Mouse (Mus musculus) G1E-ER4 (cell line): ENCODE results near the gene Cep170. TPM values are rescaled to one million over a fixed set of nuclear protein-coding genes. Genes with fewer than 3 reads are reported as not detected.

Experiments
- GATA1 ChIP-seq: IDR thresholded peaks from one replicate; pipeline ENCODE4 v1.8.0; 2012; ENCODE audit warnings: low read length, inconsistent platforms
- polyA plus RNA-seq: library from polyadenylated mRNA; stranded (reverse); fragments of >175 nt; gene quantifications from 2 replicates; pipeline ENCODE4 v1.2.3, GENCODE M21; 2012

Gene Cep170
- polyA plus RNA-seq, 1 experiment: 3.0 TPM

DNA sequence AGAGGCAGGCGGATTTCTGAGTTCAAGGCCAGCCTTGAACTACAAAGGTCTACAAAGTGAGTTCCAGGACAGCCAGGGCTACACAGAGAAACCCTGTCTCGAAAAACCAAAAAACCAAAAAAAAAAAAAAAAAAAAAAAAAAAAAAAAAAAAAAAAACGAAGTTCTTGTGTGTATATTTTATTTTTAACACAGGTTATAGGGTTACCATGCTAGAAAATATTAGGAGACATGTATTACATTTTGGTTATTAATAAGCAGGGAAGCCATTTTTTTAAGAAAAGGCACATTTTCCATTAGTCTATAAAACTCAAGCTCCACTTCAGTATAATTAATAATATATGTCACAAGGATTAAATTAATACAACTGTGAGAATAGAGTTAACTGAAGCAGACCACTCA lies 2.0 kb downstream of the Cep170 start:
- TF ChIP-seq GATA1: no peak

DNA sequence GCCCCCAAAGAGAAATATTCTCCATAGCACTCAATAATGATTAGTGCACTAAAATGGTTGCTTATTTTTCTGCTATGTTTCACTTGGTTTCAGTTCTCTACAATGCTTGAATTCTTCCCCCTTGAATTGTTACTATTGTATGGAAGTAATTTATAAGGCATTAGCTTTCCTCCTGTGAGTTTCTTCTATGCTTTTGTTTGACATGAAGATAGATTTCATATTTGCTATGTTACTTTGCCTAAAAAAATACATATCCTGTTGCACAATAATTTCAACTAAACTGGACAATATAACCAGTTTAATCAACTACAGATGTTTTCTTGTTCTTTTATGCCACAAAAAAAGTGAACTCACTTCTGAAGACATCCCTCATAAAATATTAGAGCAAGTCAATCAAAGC lies 3.7 kb downstream of the Cep170 start:
- TF ChIP-seq GATA1: no peak

DNA sequence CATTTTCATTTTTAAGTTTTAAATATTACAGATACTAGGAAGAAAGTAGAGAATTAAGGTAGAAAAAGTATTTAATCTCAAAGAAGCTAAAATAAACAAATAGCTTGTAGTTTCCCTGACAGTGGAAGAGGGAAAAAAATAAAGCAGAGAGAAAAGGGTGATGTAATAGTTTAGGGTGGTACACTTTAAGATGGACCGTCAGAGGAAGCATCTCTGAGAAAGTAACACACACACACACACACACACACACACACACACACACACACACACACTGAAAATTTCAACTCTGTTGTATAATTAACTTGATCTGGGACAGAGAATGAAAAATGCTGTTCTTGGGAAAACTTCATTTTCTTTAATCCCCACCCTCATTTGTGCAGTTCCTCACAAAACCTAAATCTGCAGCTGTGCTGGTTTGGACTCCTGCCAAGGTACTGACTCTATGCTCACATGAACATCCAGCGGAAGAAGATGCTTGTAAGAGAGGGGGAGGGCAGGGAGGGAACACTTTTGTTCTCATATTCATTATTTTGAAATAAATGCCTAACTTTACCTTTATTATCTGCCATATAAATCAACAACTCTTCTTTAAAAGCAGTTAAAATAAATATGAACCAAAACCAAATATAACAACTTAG lies 13.0 kb downstream of the Cep170 start:
- TF ChIP-seq GATA1: no peak

DNA sequence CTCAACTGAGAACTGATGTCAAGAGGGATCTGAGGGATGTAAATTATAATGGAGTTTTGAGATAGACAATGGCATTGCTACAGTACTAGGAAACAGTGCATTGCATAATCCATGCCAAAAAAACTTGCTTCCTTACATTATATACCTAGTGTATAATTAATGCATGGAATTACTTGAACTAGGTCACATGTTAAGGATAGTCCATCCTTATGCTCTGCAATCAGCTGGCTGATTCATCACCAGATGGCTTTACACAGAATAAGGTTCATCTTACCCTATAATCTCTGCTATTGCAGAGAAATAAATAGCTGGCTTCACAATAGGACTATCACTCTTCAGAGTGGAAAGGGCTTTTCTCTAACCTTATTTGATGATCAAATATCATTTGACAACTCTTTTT lies 15.2 kb downstream of the Cep170 start:
- no peak for TF ChIP-seq GATA1

DNA sequence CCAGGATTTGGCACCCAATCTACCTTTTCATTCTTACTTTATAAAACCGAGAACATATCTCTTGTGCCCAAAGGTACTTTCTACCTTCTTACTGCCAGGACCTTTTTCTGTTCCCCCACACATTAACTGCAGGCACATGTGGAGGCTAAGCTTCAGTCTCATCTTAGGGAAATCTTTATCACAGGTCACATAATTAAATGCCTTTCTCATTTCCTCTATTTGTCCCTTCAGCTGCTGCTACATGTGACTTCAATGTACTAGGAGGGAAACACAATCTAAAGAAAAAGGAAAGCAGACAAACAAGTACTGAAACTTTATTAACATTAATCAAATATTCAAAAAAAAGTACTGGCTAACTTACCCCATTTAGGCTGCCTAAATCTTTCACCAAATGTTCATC lies 21.7 kb downstream of the Cep170 start:
- no peak for TF ChIP-seq GATA1

DNA sequence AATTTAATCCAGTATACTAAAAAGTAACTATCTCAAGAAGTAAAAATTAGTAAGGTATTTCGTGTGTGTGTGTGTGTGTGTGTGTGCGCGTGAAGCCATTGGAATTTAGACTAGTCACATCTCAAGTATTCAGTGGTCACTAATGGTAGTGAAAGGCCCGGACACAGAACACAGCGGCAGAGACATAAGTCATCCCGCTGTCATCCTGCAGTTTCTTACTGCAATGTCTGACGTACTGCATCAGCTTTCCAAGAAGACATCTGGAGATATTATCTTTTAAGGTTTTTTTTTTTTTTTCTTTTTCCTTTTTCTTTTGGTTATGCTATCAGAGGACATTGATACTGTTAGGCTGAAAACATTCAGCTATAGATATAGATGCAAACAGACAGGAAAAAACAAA lies 24.5 kb downstream of the Cep170 start:
- TF ChIP-seq GATA1: no peak

DNA sequence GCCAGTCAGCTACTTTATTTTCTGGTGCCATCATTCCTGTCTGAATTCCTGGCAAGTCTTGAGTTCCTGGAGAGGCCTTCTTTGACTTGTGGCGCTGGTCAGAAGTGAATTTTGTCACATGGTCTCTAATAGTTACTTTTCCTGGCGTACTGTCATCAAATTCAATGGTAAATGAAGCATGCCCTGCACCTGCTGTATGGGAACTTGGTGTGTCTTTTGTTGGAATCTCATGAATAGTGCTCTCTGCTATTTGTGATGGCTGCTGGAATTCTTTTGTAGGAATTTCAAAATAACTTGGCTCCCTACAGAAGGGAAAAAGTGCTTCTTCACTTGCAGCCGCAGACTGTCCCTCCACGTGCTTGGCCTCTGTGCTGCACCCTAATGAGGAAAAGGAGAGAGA lies 39.3 kb downstream of the Cep170 start:
- no peak for TF ChIP-seq GATA1

DNA sequence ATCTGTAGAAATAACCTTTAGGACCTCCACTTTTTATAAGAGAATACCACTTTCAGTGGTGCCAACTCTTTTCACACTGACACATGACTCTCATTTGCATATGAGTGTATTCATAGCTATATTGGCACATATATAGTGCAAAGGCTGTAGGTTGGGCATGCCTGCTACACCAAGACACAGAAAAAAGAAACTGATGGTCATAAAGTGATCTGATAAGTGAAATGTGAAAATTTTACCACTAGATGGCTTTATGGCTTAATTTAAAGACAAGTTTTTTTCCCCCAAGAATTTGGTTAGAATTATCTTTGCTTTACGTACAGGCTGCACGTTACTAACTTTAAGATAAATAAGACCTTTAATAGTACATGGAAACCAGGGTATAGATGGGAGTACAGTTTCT lies 51.6 kb downstream of the Cep170 start:
- no peak for TF ChIP-seq GATA1

DNA sequence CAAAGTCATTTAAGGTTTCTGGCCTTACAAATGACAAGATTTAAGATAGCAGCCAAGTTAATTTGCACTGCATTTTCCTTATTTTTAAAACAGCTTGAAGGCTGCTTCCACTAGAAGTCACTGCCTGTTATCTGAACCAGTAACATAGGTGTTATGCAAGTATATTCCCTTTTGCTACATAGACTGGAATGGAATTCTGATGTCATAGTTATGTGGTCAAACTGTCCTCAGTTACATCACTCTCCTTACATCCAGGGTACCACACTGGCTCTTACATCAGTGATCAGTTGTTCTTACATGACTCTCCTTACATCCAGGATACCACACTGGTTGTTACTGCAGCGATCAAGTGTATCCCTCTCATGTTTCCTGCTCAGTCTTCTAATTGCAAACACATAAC lies 53.2 kb downstream of the Cep170 start:
- TF ChIP-seq GATA1: no peak

DNA sequence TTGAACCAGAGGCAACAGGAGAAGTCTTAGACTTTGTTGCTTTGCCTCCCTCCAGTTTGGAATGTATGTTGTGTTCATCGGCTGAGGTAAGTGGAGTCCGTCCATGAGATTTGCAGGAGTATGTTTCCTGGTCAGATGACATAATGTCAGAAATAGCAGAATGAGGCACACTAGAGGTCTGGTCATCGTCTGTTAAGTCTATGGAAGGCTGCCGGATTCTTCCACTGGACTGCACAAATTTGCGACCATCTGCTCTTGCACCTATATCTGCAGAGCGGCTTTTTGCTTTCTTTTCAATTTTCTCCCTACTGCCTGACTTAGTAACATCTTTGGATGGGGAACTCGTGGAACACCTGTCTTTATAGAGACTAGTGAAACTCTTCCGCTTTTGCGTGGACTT lies 58.3 kb downstream of the Cep170 start:
- TF ChIP-seq GATA1: no peak

DNA sequence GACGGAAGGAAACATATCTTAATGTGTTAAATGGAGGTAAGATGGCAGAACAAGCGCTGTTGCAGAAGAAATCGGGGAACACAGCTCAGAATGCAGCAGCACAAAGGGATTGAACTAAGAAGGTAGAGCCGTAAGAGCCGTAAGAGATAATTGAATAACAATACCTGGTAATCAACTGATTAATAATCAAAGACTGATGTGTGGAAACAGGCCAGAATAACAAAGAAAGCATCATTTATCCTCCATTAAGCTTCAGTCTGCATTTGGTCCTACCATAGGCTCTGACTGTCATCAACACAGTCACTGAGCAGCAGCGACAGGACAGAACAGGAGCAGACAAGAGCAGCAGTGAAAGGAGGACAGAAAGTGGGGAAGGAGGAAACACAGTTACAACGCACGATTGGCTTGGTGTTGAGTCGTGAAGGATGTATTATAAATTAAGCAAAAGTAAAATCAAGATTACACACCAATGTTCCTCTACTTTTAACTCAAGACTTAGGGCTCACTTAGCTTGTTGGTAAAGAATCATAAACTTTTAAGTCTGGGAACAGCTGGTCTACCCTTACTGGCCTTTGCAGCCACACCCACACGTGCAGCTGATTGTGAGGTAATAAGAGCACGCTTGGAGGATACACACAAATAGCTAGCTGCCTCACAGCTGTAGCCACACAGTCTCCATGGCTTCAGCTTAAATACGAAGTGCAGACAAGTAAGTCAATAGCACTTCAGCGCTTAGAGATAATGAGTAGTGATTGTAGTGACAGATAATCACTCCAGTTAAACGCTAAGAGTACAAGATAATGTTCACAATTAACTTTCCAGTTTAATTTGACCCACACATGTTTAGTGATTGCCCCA lies 59.8 kb downstream of the Cep170 start:
- TF ChIP-seq GATA1: no peak

DNA sequence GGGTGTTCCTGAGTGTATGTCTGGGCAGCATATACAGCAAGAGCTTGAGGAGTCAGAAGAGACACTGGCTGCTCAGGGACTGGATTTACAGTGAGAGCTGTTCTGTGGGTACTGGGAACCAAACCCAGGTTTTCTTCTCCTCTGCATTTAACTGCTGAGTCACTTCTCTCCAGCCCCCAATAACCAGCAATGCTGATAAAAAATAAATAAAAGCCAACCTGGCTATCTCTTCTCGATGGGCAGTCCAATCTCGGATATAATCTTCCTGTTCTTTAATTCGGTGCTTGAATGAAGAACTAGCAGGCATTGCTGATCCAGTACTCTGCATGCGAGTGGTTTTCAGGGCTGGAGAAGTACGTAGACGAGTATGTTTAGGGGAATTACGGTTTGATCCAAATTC lies 64.2 kb downstream of the Cep170 start:
- TF ChIP-seq GATA1: no peak

DNA sequence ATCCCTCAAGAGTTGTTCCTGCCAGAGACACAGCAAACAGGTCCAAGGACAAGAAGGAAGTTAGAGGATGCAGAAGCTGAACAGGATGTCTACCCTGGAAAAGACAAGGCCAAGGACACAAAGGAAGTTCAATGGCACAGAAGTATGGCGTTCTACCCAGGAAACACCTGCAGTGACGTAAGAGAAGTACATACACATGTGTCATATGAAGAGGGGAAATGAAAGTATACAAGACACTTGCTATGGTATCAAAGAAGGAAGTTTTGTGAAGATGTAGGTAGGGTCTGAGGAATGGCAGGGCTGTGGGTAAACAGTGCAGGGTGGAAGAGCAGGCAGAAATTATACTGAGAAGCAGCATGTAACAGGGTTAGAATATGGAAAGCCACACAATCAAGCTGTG lies 81.0 kb downstream of the Cep170 start:
- no peak for TF ChIP-seq GATA1

DNA sequence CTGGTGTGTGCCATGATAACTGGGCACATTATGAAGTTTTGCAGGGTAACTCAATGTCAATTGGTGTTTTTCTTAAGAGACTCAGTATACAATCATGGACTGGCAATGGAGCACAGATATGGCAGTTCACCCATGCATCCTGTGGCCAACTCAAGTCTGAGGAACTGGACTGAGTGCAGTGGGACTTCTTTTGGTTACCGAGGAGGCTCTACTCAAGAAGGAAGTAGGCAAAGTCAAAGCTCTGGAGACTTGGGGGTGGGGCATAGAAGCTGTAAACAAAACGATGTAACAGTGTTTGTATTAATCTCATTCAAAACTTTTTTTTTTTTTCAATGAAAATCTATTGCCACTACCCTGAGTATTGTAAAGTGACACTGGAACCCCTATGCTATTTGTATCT lies 83.3 kb downstream of the Cep170 start:
- no peak for TF ChIP-seq GATA1

DNA sequence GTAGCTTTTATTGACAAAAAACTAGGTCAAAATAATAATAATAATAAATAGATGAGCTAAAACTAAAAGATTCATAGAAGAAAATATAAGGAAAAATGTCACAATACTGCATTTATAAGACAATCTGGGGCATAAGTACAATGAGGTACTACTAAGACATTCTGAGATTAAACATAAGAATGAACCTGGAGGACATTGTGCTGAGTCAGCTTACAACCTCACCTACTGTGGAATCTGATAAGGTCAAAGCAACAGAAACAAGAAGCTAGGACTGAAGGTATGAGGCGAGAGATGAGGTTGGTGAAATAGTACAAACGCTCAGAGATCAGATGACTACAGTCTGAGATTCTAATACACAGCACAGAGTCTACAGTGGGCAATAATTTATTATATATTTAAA lies 86.5 kb downstream of the Cep170 start:
- TF ChIP-seq GATA1: no peak

DNA sequence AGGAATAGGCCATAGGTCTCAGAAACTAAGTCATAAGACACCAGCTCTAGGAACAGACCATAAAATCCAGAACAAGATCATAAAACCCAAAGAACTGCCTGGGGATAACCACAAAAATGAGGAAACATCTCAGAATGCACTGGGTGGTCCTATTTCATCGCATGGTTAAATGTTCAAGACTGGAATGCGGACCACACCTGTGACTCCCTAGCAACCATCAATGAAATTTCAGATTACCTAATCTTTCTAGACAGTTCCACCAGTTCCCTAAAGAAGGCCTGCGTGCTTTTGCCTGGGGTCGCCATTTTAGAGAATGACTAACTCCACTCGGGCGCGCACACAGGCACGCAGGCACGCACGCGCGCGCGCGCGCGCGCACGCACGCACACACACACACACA lies 89.1 kb downstream of the Cep170 start:
- TF ChIP-seq GATA1: no peak

DNA sequence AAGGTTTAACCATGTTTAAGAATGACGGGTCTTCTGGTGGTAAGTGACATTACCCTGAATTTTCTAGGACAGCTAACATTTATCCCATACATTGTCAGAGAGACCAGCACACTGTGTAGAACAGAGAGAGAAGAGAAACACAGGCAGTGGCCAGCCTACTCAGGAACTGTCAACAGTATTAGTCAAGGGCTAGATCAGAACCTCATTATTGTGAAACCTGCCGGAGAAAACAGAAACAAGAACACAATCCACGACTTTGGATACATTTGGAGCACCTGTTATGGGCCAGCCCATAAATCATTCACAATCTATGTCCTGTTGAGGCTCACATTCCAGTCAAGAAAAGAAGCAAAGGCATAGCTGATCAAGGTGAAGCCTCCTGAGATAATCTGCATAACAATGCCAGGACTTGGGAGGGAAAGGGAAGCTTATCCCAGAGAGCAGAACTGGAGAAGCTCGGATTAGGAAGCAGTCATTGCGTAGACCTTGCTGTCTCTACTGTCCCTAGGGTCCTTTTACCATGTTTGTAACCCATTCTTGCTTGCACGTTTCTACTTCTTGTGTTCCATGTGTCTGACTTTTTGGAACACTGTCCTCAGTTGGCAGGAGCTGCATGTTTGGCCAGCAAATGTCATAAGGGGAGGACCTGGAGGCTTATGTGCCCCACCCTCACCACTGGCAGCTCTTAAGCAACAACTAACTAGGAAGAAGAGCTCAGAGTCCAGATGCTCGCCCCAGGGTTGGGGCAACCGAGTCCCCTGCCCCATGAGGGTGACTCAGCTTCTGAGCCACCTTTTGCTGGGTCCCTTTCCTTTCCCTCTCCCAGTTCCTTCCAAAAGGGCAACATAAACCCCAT lies 89.8 kb downstream of the Cep170 start:
- TF ChIP-seq GATA1: no peak
